Mouse (Mus musculus) myocyte (in vitro differentiated cells): ENCODE data around the gene Mark4.

Experiments used
- MAX ChIP-seq: IDR thresholded peaks from one replicate; pipeline ENCODE4 v1.6.1; 2011; ENCODE audit warnings: low read depth, mild to moderate bottlenecking, control low read depth
- POLR2A ChIP-seq: IDR thresholded peaks from one replicate; pipeline ENCODE4 v1.6.1; 2011; ENCODE audit warnings: low read depth, mild to moderate bottlenecking, control low read depth, moderate library complexity; ENCODE audit not compliant: insufficient read length

GRCm38 (mm10) chr7:19378049-19378448 is 80.6 kb downstream of the Mark4 start:
- TF ChIP-seq POLR2A, result no peak
- TF ChIP-seq MAX, result no peak
